Mouse (Mus musculus): Measurements from ENCODE around the gene Wdr25. TPM values are rescaled to one million over a fixed set of nuclear protein-coding genes. Genes with fewer than 3 reads are reported as not detected.

The Wdr25 gene
- polyA plus RNA-seq, 1 experiment, result 13.7 TPM

DNA sequence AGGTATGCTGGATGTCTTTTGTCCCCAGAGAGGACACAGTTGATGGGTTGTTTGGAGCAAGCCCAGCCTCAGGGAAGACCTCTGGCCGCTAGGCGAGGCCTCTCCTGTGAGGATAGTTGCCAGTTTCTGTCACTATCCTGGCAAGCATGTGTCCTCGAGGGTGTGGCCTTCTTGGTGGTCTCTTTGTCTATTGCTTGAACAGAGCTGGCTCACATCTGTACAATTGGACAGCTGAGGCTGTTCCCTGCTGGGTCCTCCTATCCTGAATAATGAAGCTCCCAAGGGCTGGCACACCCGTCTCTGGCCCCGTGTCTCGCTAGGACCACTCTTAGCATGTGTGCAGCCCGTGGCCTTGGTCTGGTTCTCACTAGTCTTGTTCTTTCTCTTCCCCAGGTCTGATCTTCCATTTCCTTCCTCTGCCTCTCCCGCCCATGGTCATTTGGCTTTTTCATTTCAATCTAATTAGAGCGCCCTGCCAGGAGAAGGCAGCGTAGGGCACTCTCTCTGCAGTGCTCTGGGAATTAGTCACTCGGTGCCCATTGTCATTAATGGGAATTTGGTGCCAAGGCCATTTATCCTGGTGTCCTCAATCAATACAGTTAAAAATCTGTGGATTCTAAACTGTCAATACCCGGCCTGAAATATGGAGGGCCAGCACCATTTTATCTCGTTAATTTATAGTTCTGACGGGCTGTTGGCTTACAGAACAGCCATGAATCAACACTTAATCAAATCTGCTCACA is 88.7 kb downstream of the Wdr25 start:
- no peak for DNase-seq
- Histone ChIP-seq H3K4me1 (replicated peaks; ENCODE audit: control insufficient read depth, insufficient read depth, low read length) (peaks cover 7% of the 10 kb centered on the region), H3K27ac (ENCODE audit: control insufficient read depth, insufficient read depth, low read length) (no peak overlapping the region), H3K4me3 (ENCODE audit: control insufficient read depth, insufficient read depth, low read length) (no peak overlapping the region), H3K27me3 (ENCODE audit: control insufficient read depth, insufficient read depth, low read length) (no peaks in the 10 kb centered on the region), H3K36me3 (ENCODE audit: control insufficient read depth, insufficient read depth, low read length) (no peaks in the 10 kb centered on the region)
- TF ChIP-seq POLR2A (IDR thresholded peaks at IDR 0.05; ENCODE audit: control insufficient read depth, extremely low read depth, insufficient read depth, low read length, poor library complexity) (no peak), CTCF (IDR thresholded peaks at IDR 0.05; ENCODE audit: borderline replicate concordance, control insufficient read depth, extremely low read depth, insufficient read depth, low read length, poor library complexity) (no peak)
- 95% methylated on average over 14 of the region's 14 CpGs for WGBS

DNA sequence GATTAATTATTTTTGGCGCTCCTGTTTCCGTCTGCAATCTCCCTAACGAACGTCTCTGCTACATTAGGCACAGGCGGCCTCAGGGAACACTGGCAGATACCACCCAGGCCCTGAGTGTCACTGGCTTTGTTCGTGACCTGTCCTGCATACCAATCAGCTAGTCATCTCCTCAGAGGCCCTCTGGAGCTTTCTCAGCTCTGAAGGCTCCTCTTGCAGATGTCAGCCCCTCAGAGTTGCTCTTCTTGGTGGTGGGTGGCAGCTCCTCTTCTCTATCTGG is 89.2 kb downstream of the Wdr25 start:
- H3K27ac ChIP-seq (ENCODE audit: control insufficient read depth, insufficient read depth, low read length), result no peak overlapping the region
- no peak overlapping the region for H3K4me3 ChIP-seq (ENCODE audit: control insufficient read depth, insufficient read depth, low read length)
- 97% methylated on average over 6 of the region's 6 CpGs for WGBS
- no peak for TF ChIP-seq CTCF (IDR thresholded peaks at IDR 0.05; ENCODE audit: borderline replicate concordance, control insufficient read depth, extremely low read depth, insufficient read depth, low read length, poor library complexity)
- no peak for TF ChIP-seq POLR2A (IDR thresholded peaks at IDR 0.05; ENCODE audit: control insufficient read depth, extremely low read depth, insufficient read depth, low read length, poor library complexity)
- H3K36me3 ChIP-seq (ENCODE audit: control insufficient read depth, insufficient read depth, low read length), result no peaks in the 10 kb centered on the region
- H3K4me1 ChIP-seq (replicated peaks; ENCODE audit: control insufficient read depth, insufficient read depth, low read length), result peaks cover 7% of the 10 kb centered on the region
- no peak for DNase-seq
- H3K27me3 ChIP-seq (ENCODE audit: control insufficient read depth, insufficient read depth, low read length), result no peaks in the 10 kb centered on the region

DNA sequence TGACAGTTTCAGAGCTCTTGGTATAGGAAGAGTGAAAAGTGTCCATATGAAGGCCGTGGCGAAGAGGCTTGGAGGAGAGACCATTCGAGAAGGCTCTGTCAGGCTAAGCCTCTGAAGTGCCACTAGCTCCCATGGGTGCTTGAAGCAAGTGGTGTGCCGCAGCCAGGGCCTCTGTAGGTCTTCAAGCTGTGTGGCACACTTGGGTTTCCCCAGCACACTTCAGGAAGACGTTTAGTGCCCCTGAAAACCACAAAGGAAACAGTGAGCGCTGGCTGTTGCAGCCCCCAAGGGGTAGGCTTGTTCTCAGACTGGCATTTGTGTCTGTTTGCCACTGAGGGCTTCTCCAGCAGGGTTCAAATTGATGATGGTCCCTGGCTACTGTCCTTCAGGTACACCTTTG is 90.1 kb downstream of the Wdr25 start:
- Histone ChIP-seq H3K27me3 (ENCODE audit: control insufficient read depth, insufficient read depth, low read length) (no peaks in the 10 kb centered on the region), H3K4me1 (replicated peaks; ENCODE audit: control insufficient read depth, insufficient read depth, low read length) (peaks cover 7% of the 10 kb centered on the region), H3K4me3 (ENCODE audit: control insufficient read depth, insufficient read depth, low read length) (no peak overlapping the region), H3K27ac (ENCODE audit: control insufficient read depth, insufficient read depth, low read length) (no peak overlapping the region), H3K36me3 (ENCODE audit: control insufficient read depth, insufficient read depth, low read length) (no peaks in the 10 kb centered on the region)
- WGBS, result 8% methylated on average over 6 of the region's 6 CpGs
- TF ChIP-seq POLR2A (IDR thresholded peaks at IDR 0.05; ENCODE audit: control insufficient read depth, extremely low read depth, insufficient read depth, low read length, poor library complexity) (no peak), CTCF (IDR thresholded peaks at IDR 0.05; ENCODE audit: borderline replicate concordance, control insufficient read depth, extremely low read depth, insufficient read depth, low read length, poor library complexity) (no peak)
- DNase-seq, result peak; percentile 7

DNA sequence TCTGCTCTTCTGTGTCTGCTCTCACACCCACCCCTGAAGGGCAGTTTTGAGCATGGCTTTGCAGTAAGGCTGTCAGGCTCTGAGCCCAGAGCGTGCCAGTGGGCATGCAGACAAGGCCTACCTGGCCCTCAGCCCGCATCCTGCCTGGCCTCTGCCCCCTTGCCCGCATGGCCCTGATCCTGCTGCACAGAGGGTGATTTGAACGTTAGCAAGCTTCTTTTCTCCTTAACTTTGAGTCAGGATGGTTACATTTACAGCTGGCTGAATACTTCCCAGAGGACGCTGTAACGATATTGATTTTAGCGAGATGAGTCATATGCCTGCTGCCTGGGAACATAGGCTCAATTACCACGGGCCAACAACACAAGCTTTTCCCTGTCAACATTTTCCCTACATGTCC is 91.0 kb downstream of the Wdr25 start:
- 96% methylated on average over 8 of the region's 8 CpGs for WGBS
- no peak for DNase-seq
- Histone ChIP-seq H3K27ac (ENCODE audit: control insufficient read depth, insufficient read depth, low read length) (no peak overlapping the region), H3K4me1 (replicated peaks; ENCODE audit: control insufficient read depth, insufficient read depth, low read length) (peaks cover 7% of the 10 kb centered on the region), H3K27me3 (ENCODE audit: control insufficient read depth, insufficient read depth, low read length) (no peaks in the 10 kb centered on the region), H3K36me3 (ENCODE audit: control insufficient read depth, insufficient read depth, low read length) (no peaks in the 10 kb centered on the region), H3K4me3 (ENCODE audit: control insufficient read depth, insufficient read depth, low read length) (no peak overlapping the region)
- no peak for TF ChIP-seq POLR2A (IDR thresholded peaks at IDR 0.05; ENCODE audit: control insufficient read depth, extremely low read depth, insufficient read depth, low read length, poor library complexity)
- TF ChIP-seq CTCF (IDR thresholded peaks at IDR 0.05; ENCODE audit: borderline replicate concordance, control insufficient read depth, extremely low read depth, insufficient read depth, low read length, poor library complexity), result no peak

DNA sequence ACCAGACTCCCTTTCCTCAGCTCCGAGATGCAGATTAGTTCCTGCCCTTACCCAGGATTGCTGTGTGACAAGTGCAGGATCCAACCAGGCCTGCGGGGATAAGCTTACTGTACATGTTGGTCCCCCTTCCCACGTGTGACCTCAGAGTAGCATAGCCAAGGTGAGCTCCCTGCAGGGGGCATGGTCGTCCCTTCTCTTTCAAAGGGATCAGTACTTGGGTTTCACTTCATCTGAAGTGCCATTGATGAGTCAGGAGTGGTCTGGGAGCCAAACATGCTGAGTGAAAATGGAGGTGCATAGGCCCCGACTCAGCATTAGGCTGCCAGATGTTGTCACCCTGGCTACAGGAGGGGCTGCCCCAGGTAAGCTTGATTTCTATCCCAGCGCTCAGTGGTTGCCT is 91.6 kb downstream of the Wdr25 start:
- WGBS, result 93% methylated on average over 6 of the region's 6 CpGs
- no peak overlapping the region for H3K4me3 ChIP-seq (ENCODE audit: control insufficient read depth, insufficient read depth, low read length)
- H3K27ac ChIP-seq (ENCODE audit: control insufficient read depth, insufficient read depth, low read length), result no peak overlapping the region
- H3K36me3 ChIP-seq (ENCODE audit: control insufficient read depth, insufficient read depth, low read length), result no peaks in the 10 kb centered on the region
- H3K27me3 ChIP-seq (ENCODE audit: control insufficient read depth, insufficient read depth, low read length), result no peaks in the 10 kb centered on the region
- TF ChIP-seq POLR2A (IDR thresholded peaks at IDR 0.05; ENCODE audit: control insufficient read depth, extremely low read depth, insufficient read depth, low read length, poor library complexity) (no peak), CTCF (IDR thresholded peaks at IDR 0.05; ENCODE audit: borderline replicate concordance, control insufficient read depth, extremely low read depth, insufficient read depth, low read length, poor library complexity) (no peak)
- peaks cover 7% of the 10 kb centered on the region for H3K4me1 ChIP-seq (replicated peaks; ENCODE audit: control insufficient read depth, insufficient read depth, low read length)
- DNase-seq, result no peak

DNA sequence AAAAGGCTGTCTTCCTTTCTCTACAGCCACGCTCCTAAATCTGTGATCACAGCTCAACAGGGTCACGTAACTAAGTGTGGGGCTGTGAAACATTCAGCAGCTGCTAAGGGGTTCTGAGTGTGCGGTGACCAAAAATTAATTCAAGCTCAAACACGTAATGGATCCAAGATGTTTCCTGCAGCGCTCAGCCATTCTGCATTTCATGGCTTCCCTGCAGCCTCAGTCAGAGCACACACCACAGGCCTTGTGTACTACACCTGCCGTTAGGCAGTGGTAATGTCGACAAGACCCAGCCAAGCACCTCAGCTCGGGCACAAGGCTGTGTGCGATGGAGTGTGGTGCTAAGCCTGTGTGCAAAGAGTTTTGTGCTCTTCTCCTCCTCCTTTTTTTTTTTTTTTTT is 94.0 kb downstream of the Wdr25 start:
- H3K27me3 ChIP-seq (ENCODE audit: control insufficient read depth, insufficient read depth, low read length), result no peaks in the 10 kb centered on the region
- H3K4me1 ChIP-seq (replicated peaks; ENCODE audit: control insufficient read depth, insufficient read depth, low read length), result peaks cover 7% of the 10 kb centered on the region
- no peak overlapping the region for H3K27ac ChIP-seq (ENCODE audit: control insufficient read depth, insufficient read depth, low read length)
- TF ChIP-seq CTCF (IDR thresholded peaks at IDR 0.05; ENCODE audit: borderline replicate concordance, control insufficient read depth, extremely low read depth, insufficient read depth, low read length, poor library complexity) (no peak), POLR2A (IDR thresholded peaks at IDR 0.05; ENCODE audit: control insufficient read depth, extremely low read depth, insufficient read depth, low read length, poor library complexity) (no peak)
- DNase-seq, result no peak
- no peak overlapping the region for H3K4me3 ChIP-seq (ENCODE audit: control insufficient read depth, insufficient read depth, low read length)
- H3K36me3 ChIP-seq (ENCODE audit: control insufficient read depth, insufficient read depth, low read length), result no peaks in the 10 kb centered on the region
- 93% methylated on average over 9 of the region's 9 CpGs for whole genome bisulfite sequencing

DNA sequence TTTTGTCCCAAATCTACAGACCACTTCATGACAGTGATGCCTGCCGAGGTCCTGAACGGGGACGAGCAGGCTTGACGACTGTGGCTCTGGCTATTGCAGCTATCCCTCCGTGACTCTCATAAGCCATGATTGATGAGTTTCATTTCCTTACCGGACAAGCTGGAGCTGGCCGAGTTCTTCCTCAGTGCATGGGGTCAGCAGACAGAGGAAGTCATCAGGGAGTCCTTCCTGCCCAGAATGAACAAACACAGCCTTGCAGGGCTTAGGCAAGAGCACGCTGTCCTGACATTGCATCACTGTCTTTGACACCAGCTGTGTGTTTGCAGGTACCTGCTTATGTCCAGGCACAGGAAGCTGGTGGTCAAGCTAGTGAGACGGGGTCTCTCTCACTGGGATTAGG is 97.0 kb downstream of the Wdr25 start:
- H3K36me3 ChIP-seq (ENCODE audit: control insufficient read depth, insufficient read depth, low read length), result no peaks in the 10 kb centered on the region
- 75% methylated on average over 9 of the region's 9 CpGs for WGBS
- H3K4me3 ChIP-seq (ENCODE audit: control insufficient read depth, insufficient read depth, low read length), result no peak overlapping the region
- H3K4me1 ChIP-seq (replicated peaks; ENCODE audit: control insufficient read depth, insufficient read depth, low read length), result no peaks in the 10 kb centered on the region
- DNase-seq, result no peak
- no peaks in the 10 kb centered on the region for H3K27me3 ChIP-seq (ENCODE audit: control insufficient read depth, insufficient read depth, low read length)
- TF ChIP-seq CTCF (IDR thresholded peaks at IDR 0.05; ENCODE audit: borderline replicate concordance, control insufficient read depth, extremely low read depth, insufficient read depth, low read length, poor library complexity), result no peak
- no peak overlapping the region for H3K27ac ChIP-seq (ENCODE audit: control insufficient read depth, insufficient read depth, low read length)

All from thymus, adult 2 months (tissue).